Mouse (Mus musculus) liver, embryonic 14.5 days (tissue): ENCODE measurements around the gene Isy1.

Experiments used
- CTCF ChIP-seq: IDR thresholded peaks from 2 replicates; pipeline ENCODE4 v1.5.1; 2016; ENCODE audit warnings: antibody characterized with exemption, low read depth, control low read depth
- EP300 ChIP-seq: IDR thresholded peaks from 2 replicates; pipeline ENCODE4 v1.6.1; 2016; ENCODE audit warnings: antibody characterized with exemption, low read depth

DNA sequence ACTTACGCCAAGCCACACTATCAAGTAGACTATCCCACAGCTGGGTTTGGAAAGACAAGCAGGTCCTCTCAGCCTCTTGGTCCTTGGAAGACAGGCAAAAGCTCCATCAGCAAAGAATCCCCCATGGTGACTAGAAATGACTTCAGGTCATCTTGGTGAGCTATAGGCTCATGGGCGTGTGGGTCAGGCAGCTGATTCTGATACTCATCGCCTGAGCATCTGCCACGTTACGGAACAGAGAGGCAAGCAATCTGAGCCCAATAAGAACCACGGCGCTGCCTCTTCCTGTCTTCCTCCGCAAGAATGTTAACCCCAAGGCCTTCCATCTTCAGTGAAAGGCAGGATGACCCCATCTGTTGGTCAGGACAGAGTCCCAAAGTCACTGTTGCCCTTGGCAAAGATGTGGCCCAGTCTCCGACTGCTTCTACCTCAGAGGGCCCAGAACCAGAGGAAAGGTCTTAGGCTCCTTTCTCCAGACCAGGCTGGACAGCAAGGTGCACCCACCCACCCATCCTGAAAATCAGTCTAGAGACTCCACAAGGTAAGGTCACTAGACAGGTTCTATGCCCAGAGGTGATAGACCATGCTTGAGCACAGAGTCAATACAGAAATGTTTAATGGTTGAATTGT is 50.2 kb downstream of the Isy1 start:
- TF ChIP-seq CTCF (no peak), EP300 (no peak)
